Mouse (Mus musculus) forebrain, postnatal 0 days (tissue): ENCODE results near the gene Gm20532. TPM values are rescaled to one million over a fixed set of nuclear protein-coding genes. Genes with fewer than 3 reads are reported as not detected.

ENCODE experiments used
- ATAC-seq: fragments of 200-750 bp; cut with Nextera tagmentation; 2 replicates; pipeline ENCODE4 v1.8.0; 2017; ENCODE audit warnings: mild to moderate bottlenecking, moderate library complexity
- DNase-seq: peaks from one replicate; pipeline ENCODE4 v3.0.0-alpha.2; 2015
- H3K27ac ChIP-seq: fragments of 300-500 bp; sonication (generic); 2 replicates; pipeline ENCODE4 v1.5.1; 2014; ENCODE audit warnings: low read depth, mild to moderate bottlenecking, antibody characterized with exemption, low read length, moderate library complexity, mixed read lengths
- H3K27me3 ChIP-seq: fragments of 300-500 bp; sonication (generic); 2 replicates; pipeline ENCODE4 v1.6.1; 2014; ENCODE audit warnings: mild to moderate bottlenecking, low read length, mixed read lengths; ENCODE audit not compliant: insufficient read depth
- H3K36me3 ChIP-seq: fragments of 300-500 bp; sonication (generic); 2 replicates; pipeline ENCODE4 v1.6.1; 2014; ENCODE audit warnings: mild to moderate bottlenecking, moderate library complexity; ENCODE audit not compliant: insufficient read depth
- H3K4me1 ChIP-seq: fragments of 300-500 bp; sonication (generic); 2 replicates; pipeline ENCODE4 v1.6.1; 2014; ENCODE audit warnings: antibody characterized with exemption; ENCODE audit not compliant: insufficient read depth
- H3K4me2 ChIP-seq: fragments of 300-500 bp; sonication (generic); 2 replicates; pipeline ENCODE4 v1.6.1; 2014; ENCODE audit warnings: low read depth, mild to moderate bottlenecking, moderate library complexity
- H3K4me3 ChIP-seq: fragments of 300-500 bp; sonication (generic); 2 replicates; pipeline ENCODE4 v1.5.1; 2014; ENCODE audit warnings: low read depth, low read length, mixed read lengths
- H3K9ac ChIP-seq: fragments of 300-500 bp; sonication (generic); 2 replicates; pipeline ENCODE4 v1.6.1; 2014; ENCODE audit warnings: mild to moderate bottlenecking
- H3K9me3 ChIP-seq: fragments of 300-500 bp; sonication (generic); 2 replicates; pipeline ENCODE4 v1.6.1; 2016; ENCODE audit warnings: low read length
- CTCF ChIP-seq: sonication (generic); IDR thresholded peaks from 2 replicates; pipeline ENCODE4 v1.5.1; 2016; ENCODE audit warnings: antibody characterized with exemption, control low read depth, low read depth
- WGBS: fragments of 180-500 bp; shearing (Covaris S2); extraction: QIAGEN DNeasy Blood & Tissue Kit; methylation state at CpG from one replicate; pipeline ENCODE4 v1.1.7; 2014; 5-methylcytosine and 5-hydroxymethylcytosine counted together
- polyA plus RNA-seq: library from polyadenylated mRNA; unstranded; fragments of >200 nt; fragmentation: Nextera tagmentation; extraction: Ambion mirVana; gene quantifications from 2 replicates; pipeline ENCODE4 v1.2.1, GENCODE M21; 2015
- total RNA-seq: library from RNA; depleted of rRNA; stranded (reverse); fragments of >200 nt; gene quantifications from 2 replicates; pipeline ENCODE4 v1.2.3, GENCODE M21; 2014

Gene Gm20532
- total and polyA plus RNA-seq, 2 experiments from 2014 or later, result not detected

DNA sequence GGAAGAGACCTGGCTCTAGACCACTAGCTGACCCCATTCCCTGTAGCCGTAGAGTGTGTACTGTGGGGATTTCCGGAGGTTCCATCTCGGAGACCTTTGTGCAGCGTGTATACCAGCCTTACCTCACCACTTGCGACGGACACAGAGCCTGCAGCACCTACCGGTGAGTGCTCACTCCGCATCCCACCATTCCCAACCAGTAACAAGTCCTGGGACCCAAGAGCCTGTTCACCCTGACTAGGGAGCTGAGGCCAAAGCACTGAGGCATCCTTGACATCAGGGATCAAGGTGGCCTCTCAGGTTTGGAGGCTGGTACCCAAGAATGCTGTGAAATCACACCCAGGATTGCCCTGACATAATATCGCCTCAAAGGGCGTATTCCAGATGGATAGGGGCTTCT, 2.8 kb downstream of the Gm20532 start:
- Histone ChIP-seq H3K4me3 (no peak overlapping the region), H3K9ac (no peak overlapping the region), H3K4me1 (0 out of 2 replicates have a peak, but pooled peaks cover 5% of the 10 kb centered on the region), H3K36me3 (no peaks in the 10 kb centered on the region), H3K9me3 (no peaks in the 10 kb centered on the region), H3K27me3 (no peaks in the 10 kb centered on the region), H3K4me2 (no peak overlapping the region), H3K27ac (no peak overlapping the region)
- DNase-seq (no peak), ATAC-seq (no peak)
- WGBS, result 92% methylated on average over 10 of the region's 10 CpGs
- no peak for TF ChIP-seq CTCF

DNA sequence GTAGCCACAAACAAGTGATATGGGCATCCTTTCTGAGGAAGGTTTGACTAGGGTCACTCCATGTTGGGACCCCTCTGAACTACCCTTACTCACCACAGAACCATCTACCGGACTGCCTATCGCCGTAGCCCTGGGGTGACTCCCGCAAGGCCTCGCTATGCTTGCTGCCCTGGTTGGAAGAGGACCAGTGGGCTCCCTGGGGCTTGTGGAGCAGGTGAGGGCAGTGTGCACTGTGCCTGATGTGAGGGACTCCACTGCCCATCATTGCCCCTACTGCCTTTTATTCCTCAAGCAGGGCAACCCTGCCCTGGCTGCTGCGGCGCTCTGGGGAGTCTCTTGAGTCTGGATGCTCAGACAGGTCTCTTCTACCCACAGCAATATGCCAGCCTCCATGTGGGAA, 3.8 kb downstream of the Gm20532 start:
- 0 out of 2 replicates have a peak, but pooled peaks cover 5% of the 10 kb centered on the region for H3K4me1 ChIP-seq
- ATAC-seq, result no peak
- H3K4me2 ChIP-seq, result no peak overlapping the region
- no peak overlapping the region for H3K9ac ChIP-seq
- 92% methylated on average over 7 of the region's 7 CpGs for WGBS
- H3K4me3 ChIP-seq, result no peak overlapping the region
- H3K36me3 ChIP-seq, result no peaks in the 10 kb centered on the region
- no peak overlapping the region for H3K27ac ChIP-seq
- no peaks in the 10 kb centered on the region for H3K27me3 ChIP-seq
- no peak for TF ChIP-seq CTCF
- no peak for DNase-seq
- no peaks in the 10 kb centered on the region for H3K9me3 ChIP-seq

DNA sequence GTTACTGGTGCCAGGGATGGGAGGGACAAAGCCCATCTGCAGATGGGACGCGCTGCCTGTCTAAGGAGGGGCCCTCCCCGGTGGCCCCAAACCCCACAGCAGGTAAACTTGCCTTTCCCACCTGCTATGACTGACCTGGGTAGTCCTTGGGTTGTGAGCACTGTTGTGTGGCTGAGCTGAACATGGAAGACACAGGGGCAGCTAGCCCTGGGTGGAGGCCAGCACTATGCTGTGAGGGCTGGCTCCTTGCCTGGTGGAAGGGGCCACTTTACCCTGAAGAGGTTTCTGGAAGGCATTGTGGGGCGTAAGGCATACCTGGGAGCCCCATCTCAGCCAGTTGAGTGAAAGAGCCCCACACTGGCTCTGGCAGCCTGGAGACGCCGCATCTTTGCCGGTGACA, 4.5 kb downstream of the Gm20532 start:
- H3K4me2 ChIP-seq, result no peak overlapping the region
- H3K4me1 ChIP-seq, result 0 out of 2 replicates have a peak, but pooled peaks cover 5% of the 10 kb centered on the region
- H3K9me3 ChIP-seq, result no peaks in the 10 kb centered on the region
- DNase-seq (no peak), ATAC-seq (no peak)
- H3K27me3 ChIP-seq, result no peaks in the 10 kb centered on the region
- H3K36me3 ChIP-seq, result no peaks in the 10 kb centered on the region
- WGBS, result 85% methylated on average over 7 of the region's 7 CpGs
- H3K9ac ChIP-seq, result no peak overlapping the region
- H3K4me3 ChIP-seq, result no peak overlapping the region
- no peak overlapping the region for H3K27ac ChIP-seq
- TF ChIP-seq CTCF, result no peak

DNA sequence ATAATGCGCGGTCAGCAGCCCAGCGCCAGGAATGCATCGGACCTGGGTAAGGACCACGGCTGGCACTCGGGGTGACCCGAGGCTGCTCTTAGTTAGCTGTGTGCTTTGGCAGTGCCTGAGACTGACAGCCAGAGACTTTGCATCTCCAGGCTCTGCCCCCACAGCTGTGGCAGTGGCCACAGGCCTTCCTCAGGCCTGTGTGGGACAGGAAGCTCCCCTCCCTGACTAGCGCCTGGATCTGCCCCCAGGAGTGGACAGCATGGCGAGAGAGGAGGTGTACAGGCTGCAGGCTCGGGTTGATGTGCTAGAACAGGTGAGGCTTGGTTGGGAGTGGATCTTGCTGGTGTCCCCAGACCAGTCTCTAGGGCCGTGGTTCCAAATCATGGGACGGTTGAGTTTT, 5.0 kb downstream of the Gm20532 start:
- DNase-seq (no peak), ATAC-seq (no peak)
- TF ChIP-seq CTCF, result no peak
- H3K27ac ChIP-seq, result no peak overlapping the region
- H3K4me1 ChIP-seq, result 0 out of 2 replicates have a peak, but pooled peaks cover 5% of the 10 kb centered on the region
- no peaks in the 10 kb centered on the region for H3K36me3 ChIP-seq
- H3K4me2 ChIP-seq, result no peak overlapping the region
- WGBS, result 79% methylated on average over 12 of the region's 12 CpGs
- H3K9me3 ChIP-seq, result no peaks in the 10 kb centered on the region
- no peaks in the 10 kb centered on the region for H3K27me3 ChIP-seq
- no peak overlapping the region for H3K9ac ChIP-seq
- H3K4me3 ChIP-seq, result no peak overlapping the region

DNA sequence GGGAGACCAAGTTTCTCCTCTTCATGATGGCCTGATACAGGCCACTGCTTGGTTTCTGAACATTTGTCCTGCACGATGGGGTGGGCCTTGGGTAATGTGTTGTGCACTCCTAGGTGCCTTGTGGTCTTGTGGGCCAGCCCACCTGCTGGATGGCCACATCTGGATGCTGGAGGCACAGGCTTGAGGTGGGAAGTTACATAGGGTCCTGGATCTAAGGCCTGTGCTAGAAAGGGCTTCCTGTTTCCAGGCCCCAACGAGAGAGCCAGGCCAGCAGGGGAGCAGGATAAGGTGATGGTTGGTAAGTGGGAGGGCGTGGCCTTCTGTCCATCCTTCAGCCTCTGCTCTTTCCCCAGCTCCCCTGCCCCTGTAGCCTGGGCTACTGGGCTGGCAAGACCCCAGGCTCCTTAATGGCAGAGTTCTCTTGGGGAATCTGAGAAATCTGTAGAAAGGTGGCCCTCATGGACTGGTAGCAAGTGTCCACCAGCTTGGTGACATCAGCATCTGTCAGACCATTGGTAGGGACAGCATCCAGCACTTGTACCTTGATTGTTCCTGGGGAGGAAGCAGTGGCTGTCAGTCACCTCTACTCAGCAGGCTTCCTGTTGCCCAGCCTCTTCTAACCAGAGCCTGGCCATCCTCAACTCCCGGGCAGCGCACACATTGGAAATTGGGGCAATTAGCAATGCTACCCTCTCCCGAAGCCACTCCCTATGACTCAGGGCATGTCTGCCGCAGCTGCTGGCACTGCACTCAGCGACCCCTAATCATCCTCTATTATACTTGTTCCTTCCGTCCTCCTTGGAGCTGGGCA, 7.0 kb downstream of the Gm20532 start:
- Histone ChIP-seq H3K9me3 (no peaks in the 10 kb centered on the region), H3K9ac (no peak overlapping the region), H3K4me1 (no peaks in the 10 kb centered on the region), H3K4me3 (no peak overlapping the region), H3K4me2 (no peak overlapping the region), H3K27ac (no peak overlapping the region), H3K36me3 (no peaks in the 10 kb centered on the region), H3K27me3 (no peaks in the 10 kb centered on the region)
- WGBS, result 66% methylated on average over 9 of the region's 9 CpGs
- ATAC-seq, result no peak
- DNase-seq, result no peak
- TF ChIP-seq CTCF, result no peak

DNA sequence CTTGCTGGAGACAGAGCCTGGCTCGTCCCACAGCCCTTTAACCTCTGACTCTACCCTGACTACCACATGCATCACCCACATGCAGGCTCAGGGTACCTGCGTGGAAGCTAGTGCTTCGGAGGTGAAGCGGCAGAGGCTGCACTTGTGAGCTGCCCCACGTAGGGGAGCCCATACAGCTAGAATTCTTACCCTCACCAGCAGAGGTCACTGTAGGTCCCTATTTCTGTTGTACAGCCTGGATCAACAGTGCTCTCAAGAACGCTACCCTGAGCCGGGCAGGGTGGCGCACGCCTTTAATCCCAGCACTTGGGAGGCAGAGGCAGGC, 7.5 kb downstream of the Gm20532 start:
- H3K9me3 ChIP-seq, result no peaks in the 10 kb centered on the region
- H3K4me1 ChIP-seq, result no peaks in the 10 kb centered on the region
- H3K27me3 ChIP-seq, result no peaks in the 10 kb centered on the region
- no peak for DNase-seq
- no peak overlapping the region for H3K4me3 ChIP-seq
- no peak overlapping the region for H3K27ac ChIP-seq
- H3K9ac ChIP-seq, result no peak overlapping the region
- H3K4me2 ChIP-seq, result no peak overlapping the region
- 66% methylated on average over 9 of the region's 9 CpGs for WGBS
- no peaks in the 10 kb centered on the region for H3K36me3 ChIP-seq
- peak; percentile 43 for TF ChIP-seq CTCF
- no peak for ATAC-seq

DNA sequence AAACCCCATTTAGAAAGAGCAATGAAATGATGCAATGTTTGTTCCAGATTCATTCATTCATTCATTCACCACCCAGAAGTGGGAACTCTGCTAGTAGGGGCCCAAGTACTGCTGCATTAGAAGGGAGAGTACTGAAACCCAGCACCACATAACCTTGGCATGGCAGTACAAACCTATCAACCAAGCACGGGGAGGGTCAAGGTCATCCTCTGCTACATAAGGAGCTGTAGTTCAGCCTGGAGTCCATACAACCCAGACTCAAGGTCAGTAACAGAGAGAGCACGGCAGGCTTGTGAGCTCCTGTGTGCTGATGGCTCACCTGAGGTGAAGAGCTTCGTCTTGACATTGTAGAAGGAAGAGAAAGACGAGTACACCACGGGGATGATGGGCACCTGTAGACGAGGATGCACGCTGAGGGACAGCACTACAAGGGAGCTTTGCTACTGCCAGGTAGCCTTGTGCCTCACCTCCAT, 8.1 kb downstream of the Gm20532 start:
- no peak overlapping the region for H3K9ac ChIP-seq
- no peaks in the 10 kb centered on the region for H3K36me3 ChIP-seq
- no peak overlapping the region for H3K27ac ChIP-seq
- H3K4me2 ChIP-seq, result no peak overlapping the region
- no peak overlapping the region for H3K4me3 ChIP-seq
- ATAC-seq (no peak), DNase-seq (no peak)
- no peak for TF ChIP-seq CTCF
- no peaks in the 10 kb centered on the region for H3K27me3 ChIP-seq
- no peaks in the 10 kb centered on the region for H3K9me3 ChIP-seq
- 96% methylated on average over 7 of the region's 7 CpGs for WGBS
- no peaks in the 10 kb centered on the region for H3K4me1 ChIP-seq
